Mouse (Mus musculus) urinary bladder, postnatal 25 days (tissue): ENCODE results near the gene Zfp40.
"Not testable (repeated sequence)": the region's sequence is repeated elsewhere in the genome, so short reads cannot be mapped to it uniquely, and the experiment has no call there.

Source experiments
- DNase-seq: peaks from one replicate; pipeline ENCODE4 v3.0.0; 2022; ENCODE audit warnings: low spot score

Gene Zfp40

GRCm38 (mm10) chr17:23192453-23193379 lies at the start of gene Zfp40:
TSS of gene Zfp40 (minus strand) at chr17:23193252.
- peak; percentile 85 for DNase-seq

- DNase-seq, result no peak
These were observed 25.3 kb upstream of the Zfp40 start for GRCm38 (mm10) chr17:23218320-23218719.

- DNase-seq, result not testable (repeated sequence)
These were observed 6.8 kb upstream of the Zfp40 start for GRCm38 (mm10) chr17:23199856-23200255.

GRCm38 (mm10) chr17:23193441-23193840 lies 389 bp upstream of the Zfp40 start:
- DNase-seq, result peak; percentile 33

- peak; percentile 6 for DNase-seq
These were observed 5.4 kb downstream of the Zfp40 start for GRCm38 (mm10) chr17:23187680-23188079.
